Mouse (Mus musculus) ES-Bruce4 (cell line): ENCODE measurements around the gene Mbnl1.

ENCODE experiments used
- CTCF ChIP-seq: IDR thresholded peaks from one replicate; pipeline ENCODE4 v1.8.1; 2011; ENCODE audit warnings: low read depth, low read length
- EP300 ChIP-seq: IDR thresholded peaks from 2 replicates; pipeline ENCODE4 v1.6.1; 2011; ENCODE audit warnings: low read depth, low read length; ENCODE audit not compliant: insufficient read depth
- POLR2A ChIP-seq: IDR thresholded peaks from one replicate; pipeline ENCODE4 v1.8.1; 2011; ENCODE audit warnings: low read length; ENCODE audit not compliant: insufficient read depth

DNA sequence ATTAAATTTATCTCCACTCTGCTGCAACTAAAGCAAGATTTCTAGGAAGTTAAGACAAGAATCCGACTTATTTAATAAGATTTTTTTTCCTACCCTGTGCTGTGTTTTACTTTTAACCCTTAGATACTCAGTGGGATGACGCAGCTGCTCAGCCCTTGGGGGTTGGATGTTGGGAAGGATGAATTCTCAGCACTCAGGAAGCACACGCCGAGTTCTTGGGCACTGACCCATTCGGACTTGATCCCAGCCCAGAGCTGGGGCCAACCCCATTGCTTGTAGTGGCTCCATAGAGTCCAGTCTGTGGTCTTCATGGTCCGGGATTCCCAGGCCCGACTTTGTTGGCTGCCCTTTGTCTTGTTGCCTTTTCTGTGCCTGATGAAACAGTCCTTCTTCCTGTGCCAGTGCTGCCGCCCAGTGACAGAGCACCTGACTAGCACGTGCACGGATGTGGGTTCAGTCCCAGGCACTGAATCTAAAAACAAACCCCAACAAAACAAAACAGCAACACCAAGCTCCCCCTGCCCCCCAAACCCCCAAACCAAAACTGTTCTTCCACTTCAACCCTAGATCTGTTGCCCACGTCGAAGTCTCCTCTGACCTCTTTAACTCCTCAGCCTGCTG, 43.5 kb downstream of the Mbnl1 start:
- peak; percentile 51 for TF ChIP-seq CTCF
- no peak for TF ChIP-seq POLR2A
- TF ChIP-seq EP300: 0 out of 2 replicates have a peak, but pooled peaks have one; percentile 39
